Mouse (Mus musculus) heart, embryonic 12.5 days (tissue): ENCODE results near the gene Gm572. TPM values are rescaled to one million over a fixed set of nuclear protein-coding genes. Genes with fewer than 3 reads are reported as not detected.

Experiments used
- ATAC-seq: fragments of 200-750 bp; cut with Nextera tagmentation; 2 replicates; pipeline ENCODE4 v1.8.0; 2017; ENCODE audit warnings: moderate TSS enrichment, moderate library complexity; ENCODE audit not compliant: insufficient number of reproducible peaks, low FRiP score
- H3K27ac ChIP-seq: fragments of 300-500 bp; sonication (generic); 2 replicates; pipeline ENCODE4 v1.5.1; 2016; ENCODE audit warnings: mild to moderate bottlenecking, moderate library complexity; ENCODE audit not compliant: poor library complexity, severe bottlenecking
- H3K27me3 ChIP-seq: fragments of 300-500 bp; sonication (generic); replicated peaks from 2 replicates; pipeline ENCODE4 v1.6.1; 2016; ENCODE audit warnings: mild to moderate bottlenecking, moderate library complexity
- H3K36me3 ChIP-seq: fragments of 300-500 bp; sonication (generic); 2 replicates; pipeline ENCODE4 v1.6.1; 2016; ENCODE audit warnings: mild to moderate bottlenecking, moderate library complexity
- H3K4me1 ChIP-seq: fragments of 300-500 bp; sonication (generic); replicated peaks from 2 replicates; pipeline ENCODE4 v1.6.1; 2016; ENCODE audit warnings: mild to moderate bottlenecking
- H3K4me2 ChIP-seq: fragments of 300-500 bp; sonication (generic); 2 replicates; pipeline ENCODE4 v1.6.1; 2016; ENCODE audit warnings: mild to moderate bottlenecking, moderate library complexity
- H3K4me3 ChIP-seq: fragments of 300-500 bp; sonication (generic); 2 replicates; pipeline ENCODE4 v1.5.1; 2016; ENCODE audit warnings: mild to moderate bottlenecking
- H3K9ac ChIP-seq: fragments of 300-500 bp; sonication (generic); 2 replicates; pipeline ENCODE4 v1.6.1; 2016; ENCODE audit warnings: mild to moderate bottlenecking, moderate library complexity
- H3K9me3 ChIP-seq: fragments of 300-500 bp; sonication (generic); replicated peaks from 2 replicates; pipeline ENCODE4 v1.6.1; 2016; ENCODE audit warnings: mild to moderate bottlenecking, moderate library complexity
- WGBS: fragments of 180-500 bp; shearing (Covaris S2); methylation state at CpG from one replicate; pipeline ENCODE4 v1.1.7; 2016; 5-methylcytosine and 5-hydroxymethylcytosine counted together
- polyA plus RNA-seq: library from polyadenylated mRNA; unstranded; fragments of >200 nt; fragmentation: Nextera tagmentation; extraction: Ambion mirVana; gene quantifications from 2 replicates; pipeline ENCODE4 v1.2.1, GENCODE M21; 2016

Gene Gm572
- polyA plus RNA-seq, 1 experiment from 2014 or later: 0.11 TPM

GRCm38 (mm10) chr4:148625756-148626622, 17.1 kb upstream of the Gm572 start:
- H3K27ac ChIP-seq: peak overlapping the region; percentile 97
- no peaks in the 10 kb centered on the region for H3K9me3 ChIP-seq
- H3K27me3 ChIP-seq: no peaks in the 10 kb centered on the region
- peaks cover 20% of the 10 kb centered on the region for H3K4me1 ChIP-seq
- ATAC-seq: peak; percentile 73
- peak overlapping the region; percentile 95 for H3K4me3 ChIP-seq
- peak overlapping the region; percentile 100 for H3K9ac ChIP-seq
- peak overlapping the region; percentile 96 for H3K4me2 ChIP-seq
- H3K36me3 ChIP-seq: peaks cover 40% of the 10 kb centered on the region
- under 1% methylated on average over 57 of the region's 57 CpGs for WGBS

GRCm38 (mm10) chr4:148626623-148627185, 16.4 kb upstream of the Gm572 start, which contains the start of gene Tardbp:
Gene Tardbp (minus strand): TSS chr4:148627019.
- under 1% methylated on average over 51 of the region's 51 CpGs for WGBS
- H3K4me2 ChIP-seq: peak within 1 kb of the TSS; percentile 96
- no peaks in the 10 kb centered on the region for H3K9me3 ChIP-seq
- peak; percentile 97 for ATAC-seq
- no peaks in the 10 kb centered on the region for H3K27me3 ChIP-seq
- H3K27ac ChIP-seq: peak within 1 kb of the TSS; percentile 97
- peak within 1 kb of the TSS; percentile 100 for H3K9ac ChIP-seq
- peaks cover 33% of the 10 kb centered on the region for H3K36me3 ChIP-seq
- H3K4me1 ChIP-seq: peaks cover 20% of the 10 kb centered on the region
- peak within 1 kb of the TSS; percentile 95 for H3K4me3 ChIP-seq

- 61% methylated on average over 3 of the region's 3 CpGs for WGBS
- H3K27ac ChIP-seq: no peak overlapping the region
- peak overlapping the region; percentile 95; the same call in 1 of the 2 replicates for H3K4me3 ChIP-seq
- H3K27me3 ChIP-seq: no peaks in the 10 kb centered on the region
- H3K36me3 ChIP-seq: peaks cover 28% of the 10 kb centered on the region
- peaks cover 20% of the 10 kb centered on the region for H3K4me1 ChIP-seq
- peak overlapping the region; percentile 96 for H3K4me2 ChIP-seq
- no peaks in the 10 kb centered on the region for H3K9me3 ChIP-seq
- H3K9ac ChIP-seq: 0 out of 2 replicates have a peak overlapping the region, but pooled peaks have one; percentile 100
- no peak for ATAC-seq
Observed at GRCm38 (mm10) chr4:148627246-148627645, 15.9 kb upstream of the Gm572 start.

- H3K36me3 ChIP-seq: no peaks in the 10 kb centered on the region
- no peak overlapping the region for H3K4me3 ChIP-seq
- H3K4me1 ChIP-seq: 0 out of 2 replicates have a peak, but pooled peaks cover 3% of the 10 kb centered on the region
- no peaks in the 10 kb centered on the region for H3K27me3 ChIP-seq
- H3K9me3 ChIP-seq: no peaks in the 10 kb centered on the region
- no peak overlapping the region for H3K9ac ChIP-seq
- ATAC-seq: no peak
- 59% methylated on average over 3 of the region's 3 CpGs for WGBS
- no peak overlapping the region for H3K4me2 ChIP-seq
- no peak overlapping the region for H3K27ac ChIP-seq
Observed at GRCm38 (mm10) chr4:148632013-148632692, 11.0 kb upstream of the Gm572 start.

GRCm38 (mm10) chr4:148633395-148634061, 9.6 kb upstream of the Gm572 start:
- no peaks in the 10 kb centered on the region for H3K36me3 ChIP-seq
- no peak overlapping the region for H3K4me3 ChIP-seq
- H3K4me1 ChIP-seq: 0 out of 2 replicates have a peak, but pooled peaks cover 3% of the 10 kb centered on the region
- H3K27ac ChIP-seq: no peak overlapping the region
- H3K4me2 ChIP-seq: no peak overlapping the region
- H3K27me3 ChIP-seq: no peaks in the 10 kb centered on the region
- no peak overlapping the region for H3K9ac ChIP-seq
- WGBS: 53% methylated on average over 2 of the region's 2 CpGs
- ATAC-seq: no peak
- H3K9me3 ChIP-seq: no peaks in the 10 kb centered on the region

DNA sequence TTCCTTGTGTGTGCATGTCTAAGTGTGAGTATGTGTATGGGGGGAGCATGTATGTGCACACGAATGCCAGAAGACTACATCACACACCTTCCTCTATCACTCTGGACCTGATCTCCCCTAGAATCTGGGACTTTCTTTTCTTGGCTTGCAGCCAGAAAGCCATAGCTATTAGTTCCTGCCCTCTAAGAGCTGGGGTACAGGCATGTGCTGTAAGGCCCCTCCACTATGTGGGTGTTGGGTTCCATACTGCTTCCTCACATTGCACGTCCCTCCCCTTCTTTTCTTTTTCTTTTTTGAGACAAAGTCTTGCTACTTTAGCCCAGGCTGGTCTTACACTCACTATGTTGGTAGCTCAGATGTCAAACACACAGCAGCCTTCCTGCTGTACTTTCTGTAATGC, 7.8 kb upstream of the Gm572 start:
- ATAC-seq: no peak

GRCm38 (mm10) chr4:148638302-148638701, 4.8 kb upstream of the Gm572 start:
- H3K4me2 ChIP-seq: no peak overlapping the region
- no peak overlapping the region for H3K9ac ChIP-seq
- H3K36me3 ChIP-seq: no peaks in the 10 kb centered on the region
- 0 out of 2 replicates have a peak, but pooled peaks cover 3% of the 10 kb centered on the region for H3K4me1 ChIP-seq
- H3K4me3 ChIP-seq: no peak overlapping the region
- no peaks in the 10 kb centered on the region for H3K27me3 ChIP-seq
- WGBS: 34% methylated on average over 9 of the region's 9 CpGs
- no peak overlapping the region for H3K27ac ChIP-seq
- no peak for ATAC-seq
- no peaks in the 10 kb centered on the region for H3K9me3 ChIP-seq

More for the DNA sequence above, 7.8 kb upstream of the Gm572 start:
- 83% methylated on average over 2 of the region's 2 CpGs for WGBS
- Histone ChIP-seq H3K9ac (no peak overlapping the region), H3K4me1 (0 out of 2 replicates have a peak, but pooled peaks cover 3% of the 10 kb centered on the region), H3K9me3 (no peaks in the 10 kb centered on the region), H3K4me3 (no peak overlapping the region), H3K4me2 (no peak overlapping the region), H3K27me3 (no peaks in the 10 kb centered on the region), H3K27ac (no peak overlapping the region), H3K36me3 (no peaks in the 10 kb centered on the region)

- no peaks in the 10 kb centered on the region for H3K27me3 ChIP-seq
- 84% methylated on average over 2 of the region's 2 CpGs for WGBS
- no peak overlapping the region for H3K27ac ChIP-seq
Observed at GRCm38 (mm10) chr4:148639455-148639854, 3.7 kb upstream of the Gm572 start.

DNA sequence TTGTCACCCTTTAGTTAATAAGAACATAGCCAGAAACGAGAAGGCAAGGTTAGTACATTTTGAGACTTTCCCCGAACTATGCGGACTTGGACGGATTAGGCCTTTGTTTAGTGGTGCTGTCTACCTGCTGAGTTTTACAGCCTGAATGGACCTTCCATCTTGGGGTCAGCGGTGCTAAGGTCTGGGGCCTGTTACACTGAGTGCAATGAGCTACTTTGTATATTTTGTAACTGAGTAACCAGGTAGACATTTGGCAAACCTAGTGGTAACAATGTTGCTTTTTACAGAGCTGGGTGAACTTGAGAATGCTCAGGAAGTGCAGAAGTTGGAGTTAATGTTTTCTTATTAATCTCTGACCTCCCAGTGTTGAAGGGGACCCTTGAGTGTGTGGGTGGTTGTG, 2.0 kb upstream of the Gm572 start:
- WGBS: 86% methylated on average over 5 of the region's 5 CpGs

More at GRCm38 (mm10) chr4:148639455-148639854, 3.7 kb upstream of the Gm572 start:
- Histone ChIP-seq H3K4me1 (peaks cover 10% of the 10 kb centered on the region; the same call in 1 of the 2 replicates), H3K9ac (no peak overlapping the region), H3K36me3 (no peaks in the 10 kb centered on the region), H3K4me3 (no peak overlapping the region), H3K9me3 (no peaks in the 10 kb centered on the region), H3K4me2 (no peak overlapping the region)
- no peak for ATAC-seq

GRCm38 (mm10) chr4:148644157-148644511, 1.0 kb downstream of the Gm572 start:
- H3K9me3 ChIP-seq: no peaks in the 10 kb centered on the region
- peak overlapping the region; percentile 11 for H3K4me3 ChIP-seq
- H3K4me1 ChIP-seq: peaks cover 16% of the 10 kb centered on the region; the same call in 1 of the 2 replicates
- H3K4me2 ChIP-seq: peak overlapping the region; percentile 48
- no peak for ATAC-seq
- H3K36me3 ChIP-seq: no peaks in the 10 kb centered on the region
- H3K9ac ChIP-seq: no peak overlapping the region
- H3K27me3 ChIP-seq: no peaks in the 10 kb centered on the region
- 1% methylated on average over 9 of the region's 9 CpGs for WGBS
- H3K27ac ChIP-seq: no peak overlapping the region

More for the DNA sequence above, 2.0 kb upstream of the Gm572 start:
- ATAC-seq: no peak
- Histone ChIP-seq H3K4me1 (peaks cover 10% of the 10 kb centered on the region; the same call in 1 of the 2 replicates), H3K9ac (no peak overlapping the region), H3K4me2 (no peak overlapping the region), H3K27me3 (no peaks in the 10 kb centered on the region), H3K27ac (no peak overlapping the region), H3K9me3 (no peaks in the 10 kb centered on the region), H3K36me3 (no peaks in the 10 kb centered on the region), H3K4me3 (no peak overlapping the region)
